Mouse (Mus musculus) gastrocnemius, postnatal 4 days (tissue): ENCODE measurements around the gene Eya2. TPM values are rescaled to one million over a fixed set of nuclear protein-coding genes. Genes with fewer than 3 reads are reported as not detected.

ENCODE experiments used
- DNase-seq, 2 experiments: peaks; one replicate each; pipeline ENCODE4 v3.0.0; 2021 to 2022; ENCODE audit warnings: low spot score in 2 of 2, mixed read lengths in 2 of 2
- total RNA-seq, 2 experiments: library from RNA; stranded (reverse); gene quantifications; 2 replicates each; pipeline ENCODE4 v1.2.3; 2021

The Eya2 gene
- total RNA-seq, 2 experiments from 2014 or later = 6.0 to 15.0 TPM

DNA sequence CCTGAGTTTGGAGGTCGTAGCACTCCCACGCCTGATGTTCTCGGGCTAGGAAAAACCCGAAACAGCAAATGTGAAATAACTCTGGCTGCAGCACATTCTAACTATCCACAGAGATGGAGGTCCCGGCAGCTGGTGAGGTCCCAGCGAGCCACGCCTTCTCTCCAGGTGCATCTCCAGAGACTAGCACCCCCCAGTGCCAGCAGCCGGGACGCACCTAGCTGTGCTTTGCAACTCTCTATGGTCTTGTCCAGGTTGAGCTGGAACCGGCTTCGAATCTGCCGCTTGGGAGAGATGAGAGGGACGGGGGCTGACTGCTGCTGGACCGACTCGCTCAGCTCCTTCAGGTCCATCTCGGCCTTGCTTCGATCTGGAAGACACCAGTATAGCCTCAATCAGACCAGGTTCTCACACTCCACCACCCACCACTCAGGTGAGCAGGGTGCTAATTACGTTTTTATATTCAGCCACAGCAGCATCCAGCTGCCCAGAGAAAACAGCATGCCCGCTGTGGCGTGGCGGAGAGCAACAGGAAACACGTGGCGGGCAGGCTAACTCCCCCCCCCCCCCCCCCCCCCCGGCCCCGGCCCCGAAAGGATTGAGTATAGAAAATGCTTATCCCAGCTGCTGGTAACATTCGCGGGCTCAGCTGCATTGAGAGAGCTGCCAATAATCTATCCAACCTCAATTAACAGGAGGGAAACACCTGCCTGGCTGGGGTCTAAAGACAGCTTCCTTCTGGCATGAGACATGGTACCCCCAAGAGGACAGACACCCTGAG is 220.5 kb downstream of the Eya2 start:
- no peak for DNase-seq

- DNase-seq = no peak
These were observed 222.6 kb downstream of the Eya2 start for GRCm38 (mm10) chr2:165817437-165817836.

DNA sequence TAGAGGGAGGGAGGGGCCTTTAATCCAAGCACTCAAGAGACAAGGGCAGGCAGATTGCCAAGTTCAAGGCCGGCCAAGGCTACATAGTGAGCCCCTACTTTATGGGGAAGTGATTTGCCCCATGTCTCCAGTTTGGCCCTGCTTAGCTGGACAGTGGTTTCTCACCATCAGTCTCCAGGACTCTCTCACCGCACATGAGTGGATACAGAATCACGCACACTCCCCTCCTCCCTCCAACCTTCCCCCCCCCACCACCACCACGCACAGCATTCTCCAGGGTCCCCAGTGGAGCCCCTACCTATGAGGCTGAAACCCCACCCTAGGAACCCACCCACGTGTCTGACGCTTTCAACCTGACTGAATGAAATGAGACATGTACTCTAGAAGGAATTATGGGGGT is 223.7 kb downstream of the Eya2 start:
- DNase-seq = no peak

- DNase-seq = peak in 1 of 2 experiments; percentile 62
These were observed 224.4 kb downstream of the Eya2 start for GRCm38 (mm10) chr2:165818985-165819948.

GRCm38 (mm10) chr2:165820073-165820472 is 225.2 kb downstream of the Eya2 start:
- no peak for DNase-seq

DNA sequence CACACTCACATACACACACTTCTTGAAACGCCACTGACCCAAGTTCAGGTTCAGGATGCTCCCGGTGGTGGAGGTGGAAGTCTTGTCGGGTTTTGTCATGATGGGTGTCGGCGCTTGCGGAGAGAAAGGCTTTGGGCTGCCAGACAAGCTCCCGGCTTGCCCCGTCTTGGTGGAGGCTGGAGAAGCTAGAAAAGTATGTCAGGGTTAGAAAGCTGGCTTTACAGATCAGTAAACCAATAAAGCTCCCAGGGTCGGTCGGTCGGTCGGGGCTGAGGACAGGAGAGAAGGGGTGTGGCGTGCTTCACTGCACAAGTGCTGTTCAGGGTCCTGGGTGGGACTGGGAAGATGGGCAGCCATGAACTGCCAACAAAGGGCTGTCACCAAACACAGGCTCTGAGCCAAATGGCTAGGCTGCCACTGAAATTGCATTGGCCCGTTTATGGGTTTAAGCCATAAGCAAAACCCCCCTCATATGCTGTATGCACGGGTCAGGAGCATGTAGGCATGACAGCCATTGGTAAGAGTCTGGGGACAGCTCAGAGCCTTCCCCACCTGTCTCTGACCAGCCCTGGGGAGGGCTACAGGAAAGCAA is 225.8 kb downstream of the Eya2 start:
- no peak for DNase-seq

Other genes starting within 250 kb of the Eya2 start
- gene Zfp663, start 226.3 kb upstream of the Eya2 start, total RNA-seq = under 1 TPM in 1 of 2 experiments, not detected in 1; 0.29 TPM
- gene Zfp334, start 206.8 kb upstream of the Eya2 start, total RNA-seq = 1 to 10 TPM; 5.3 to 6.0 TPM
- under 1 TPM in 1 of 2 experiments, not detected in 1; 0.10 TPM for gene Ocstamp, start 194.6 kb upstream of the Eya2 start, total RNA-seq
- 1 to 10 TPM in 1 of 2 experiments, under 1 TPM in 1; 0.44 to 1.2 TPM for gene Slc13a3, start 121.8 kb upstream of the Eya2 start, total RNA-seq
- gene Trp53rka, start 101.7 kb upstream of the Eya2 start, total RNA-seq = 10 to 100 TPM; 11.9 to 13.5 TPM
- gene Slc2a10, start 91.2 kb upstream of the Eya2 start, total RNA-seq = 1 to 10 TPM; 5.3 to 5.4 TPM